In the genomic region with DNA sequence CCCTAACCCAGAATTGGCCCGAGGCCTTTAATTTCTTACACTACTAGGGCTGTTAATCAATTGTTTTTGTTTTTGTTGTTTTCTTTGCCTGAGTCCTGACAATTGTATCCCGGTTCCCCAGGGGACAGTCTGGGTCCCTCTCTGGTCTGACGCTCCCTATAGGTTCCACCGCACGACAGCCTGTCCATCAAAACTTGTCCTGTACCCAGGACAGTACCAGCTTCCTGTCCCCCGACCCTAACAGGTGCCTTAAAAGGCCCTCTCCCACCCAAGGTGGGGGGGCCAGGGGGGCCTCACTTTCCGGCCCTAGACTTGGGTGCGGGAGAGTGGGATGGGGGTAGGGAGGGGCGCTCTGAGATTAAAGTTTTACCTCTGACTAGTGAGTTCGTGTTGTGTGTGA, we compare ENCODE assay signal across 8 mouse cellular contexts. TPM values are rescaled to one million over a fixed set of nuclear protein-coding genes. Genes with fewer than 3 reads are reported as not detected.
DNase-seq lines count a peak whose midpoint lies in the region; ATAC-seq and TF ChIP-seq lines count a peak whose summit lies in the region.

No protein-coding gene starts in this region.

- peaks cover 21% of the 10 kb centered on the region for H3K79me2 ChIP-seq in CH12.LX (replicated peaks; ENCODE audit: control insufficient read depth, extremely low read depth, insufficient read depth, poor library complexity, severe bottlenecking)

- no peak for DNase-seq in heart, adult 9 months (ENCODE audit: low spot score in 2 of 2)
- peak; percentile 58 for DNase-seq in CH12.LX (ENCODE audit: extremely low read depth)
- no peak for DNase-seq in liver, postnatal 0 days
- DNase-seq in left cerebral cortex, postnatal 36 days (ENCODE audit: low spot score in 2 of 2), result no peak
- no peak for DNase-seq in layer of hippocampus, adult 9-11 months
- no peak for DNase-seq in gastrocnemius, postnatal 36 days

- intact Hi-C loops in left cerebral cortex, postnatal 36 days (cut with DNase I), result no loop called here
- intact Hi-C loops in gastrocnemius, postnatal 36 days (cut with DNase I), result no loop called here

- no peak for TF ChIP-seq EP300 in CH12.LX (IDR thresholded peaks at IDR 0.05; ENCODE audit: low read length)
- TF ChIP-seq EP300 in liver, postnatal 0 days (IDR thresholded peaks at IDR 0.05; ENCODE audit: low read depth), result no peak

- H3K36me3 ChIP-seq in heart, embryonic 12.5 days, result peaks cover 25% of the 10 kb centered on the region
- H3K36me3 ChIP-seq in CH12.LX (replicated peaks in 1 of 2; ENCODE audit: control insufficient read depth in 1 of 2, insufficient read depth in 1 of 2, low read length in 1 of 2), result peaks cover 8 to 36% of the 10 kb centered on the region in 2 experiments
- H3K36me3 ChIP-seq in forebrain, embryonic 15.5 days, result no peaks in the 10 kb centered on the region; the same call in 1 of the 2 replicates
- H3K36me3 ChIP-seq in liver, postnatal 0 days (replicated peaks; ENCODE audit: insufficient read depth, low read length), result 0 out of 2 replicates have a peak, but pooled peaks cover 7% of the 10 kb centered on the region

- 46% methylated on average over 10 of the region's 10 CpGs for WGBS in heart, embryonic 12.5 days
- 24% methylated on average over 10 of the region's 10 CpGs for WGBS in forebrain, embryonic 15.5 days
- WGBS in liver, postnatal 0 days (ENCODE audit: insufficient replicate concordance), result 34% methylated on average over 10 of the region's 10 CpGs

- no peaks in the 10 kb centered on the region for H3K27me3 ChIP-seq in heart, embryonic 12.5 days (replicated peaks)
- H3K27me3 ChIP-seq in CH12.LX (replicated peaks), result no peaks in the 10 kb centered on the region
- no peaks in the 10 kb centered on the region for H3K27me3 ChIP-seq in forebrain, embryonic 15.5 days
- H3K27me3 ChIP-seq in liver, postnatal 0 days (ENCODE audit: insufficient read depth, low read length), result no peaks in the 10 kb centered on the region

- ATAC-seq in heart, embryonic 12.5 days (ENCODE audit: insufficient number of reproducible peaks, low FRiP score), result no peak
- no peak for ATAC-seq in forebrain, embryonic 15.5 days (replicated peaks)
- ATAC-seq in liver, postnatal 0 days, result peak; percentile 4

- TF ChIP-seq CTCF in CH12.LX (conservative IDR thresholded peaks at IDR 0.05 in 1 of 2, IDR thresholded peaks at IDR 0.05 in 1 of 2; ENCODE audit: low read depth in 2 of 2, low read length in 2 of 2), result peak; percentile 17 to 50; a peak in 2 of 4 replicates
- TF ChIP-seq CTCF in liver, postnatal 0 days (IDR thresholded peaks at IDR 0.05; ENCODE audit: low read depth), result no peak

- H3K9ac ChIP-seq in heart, embryonic 12.5 days, result peak overlapping the region; percentile 77
- peak overlapping the region; percentile 72 for H3K9ac ChIP-seq in CH12.LX (ENCODE audit: insufficient read depth, low read depth)
- H3K9ac ChIP-seq in forebrain, embryonic 15.5 days (replicated peaks), result peak overlapping the region; percentile 60
- peak overlapping the region; percentile 89 for H3K9ac ChIP-seq in liver, postnatal 0 days (replicated peaks)

- no peaks in the 10 kb centered on the region for H3K9me3 ChIP-seq in heart, embryonic 12.5 days (replicated peaks)
- no peaks in the 10 kb centered on the region for H3K9me3 ChIP-seq in CH12.LX (replicated peaks; ENCODE audit: low read length)
- no peaks in the 10 kb centered on the region for H3K9me3 ChIP-seq in forebrain, embryonic 15.5 days
- H3K9me3 ChIP-seq in liver, postnatal 0 days (ENCODE audit: low read length), result no peaks in the 10 kb centered on the region

- H3K4me1 ChIP-seq in heart, embryonic 12.5 days (replicated peaks), result peaks cover 70% of the 10 kb centered on the region
- H3K4me1 ChIP-seq in CH12.LX (ENCODE audit: control insufficient read depth in 1 of 2, insufficient read depth in 2 of 2), result peaks cover 18 to 63% of the 10 kb centered on the region in 2 experiments
- H3K4me1 ChIP-seq in forebrain, embryonic 15.5 days, result peaks cover 63% of the 10 kb centered on the region
- H3K4me1 ChIP-seq in liver, postnatal 0 days (ENCODE audit: insufficient read depth), result peaks cover 61% of the 10 kb centered on the region

- in situ Hi-C loops in CH12.LX (cut with MboI; ENCODE audit: low pct_ligation_motif_present, low pct_unique_long_range_greater_than_20kb, low sequenced_read_pairs), result loop anchor here (10.0 kb wide), 1 partner anchor 100 kb away; no protein-coding TSS in a partner anchor

- H3K4me2 ChIP-seq in heart, embryonic 12.5 days, result peak overlapping the region; percentile 82
- peak overlapping the region; percentile 48 for H3K4me2 ChIP-seq in CH12.LX (ENCODE audit: insufficient read depth, low read depth, poor library complexity, severe bottlenecking)
- H3K4me2 ChIP-seq in forebrain, embryonic 15.5 days (replicated peaks), result peak overlapping the region; percentile 77
- H3K4me2 ChIP-seq in liver, postnatal 0 days (ENCODE audit: low read depth, low read length), result peak overlapping the region; percentile 100

- H3K4me3 ChIP-seq in heart, embryonic 12.5 days, result peak overlapping the region; percentile 52
- peak overlapping the region; percentile 66 to 72 (median 67) for H3K4me3 ChIP-seq in CH12.LX (replicated peaks in 1 of 3; ENCODE audit: low read depth in 2 of 3, low read length in 2 of 3, poor library complexity in 1 of 3)
- H3K4me3 ChIP-seq in forebrain, embryonic 15.5 days, result peak overlapping the region; percentile 48
- H3K4me3 ChIP-seq in liver, postnatal 0 days (ENCODE audit: low read depth, low read length), result peak overlapping the region; percentile 82

- no peak; the same call in 1 of the 2 replicates for TF ChIP-seq RAD21 in CH12.LX (IDR thresholded peaks at IDR 0.05; ENCODE audit: low read depth, low read length)

- TF ChIP-seq POLR2A in CH12.LX (IDR thresholded peaks at IDR 0.05; ENCODE audit: low read depth, low read length), result no peak

- dilution Hi-C loops in CH12.LX (cut with MboI; ENCODE audit: extremely low pct_ligation_motif_present, extremely low pct_unique_long_range_greater_than_20kb, low sequenced_read_pairs), result no loop called here

- peak overlapping the region; percentile 97 for H3K27ac ChIP-seq in heart, embryonic 12.5 days (ENCODE audit: poor library complexity, severe bottlenecking)
- peak overlapping the region; percentile 91 for H3K27ac ChIP-seq in CH12.LX (ENCODE audit: insufficient read depth, low read depth)
- H3K27ac ChIP-seq in forebrain, embryonic 15.5 days (replicated peaks), result peak overlapping the region; percentile 86
- H3K27ac ChIP-seq in liver, postnatal 0 days (ENCODE audit: low read depth), result peak overlapping the region; percentile 100

TF ChIP-seq in CH12.LX, 34 proteins besides CTCF, POLR2A, EP300 and RAD21:
- TF ChIP-seq NELFE (IDR thresholded peaks at IDR 0.05; ENCODE audit: low read depth, low read length) (no peak), UBTF (IDR thresholded peaks at IDR 0.05; ENCODE audit: low read depth, low read length) (0 out of 2 replicates have a peak, but pooled peaks have one; percentile 17)

RNA-seq across cellular contexts. Expression of a gene that starts 1.9 kb away (rescaled TPM):
- polyA plus RNA-seq in heart, embryonic 12.5 days (2016; fragmentation: Nextera tagmentation; extraction: Ambion mirVana), result 23.3 and 27.0 TPM in 2 replicates
- total RNA-seq in CH12.LX (2012; rRNA removed) (35.9 and 41.6 TPM in 2 replicates), CH12.LX (2014; rRNA removed) (14.8 and 15.3 TPM in 2 replicates)
- 20.7 and 22.2 TPM in 2 replicates for polyA plus RNA-seq in CH12.LX (2012; ENCODE audit: insufficient read length, low read depth)
- polyA plus RNA-seq in forebrain, embryonic 15.5 days (2015; fragmentation: Nextera tagmentation; extraction: Ambion mirVana), result 32.1 and 35.3 TPM in 2 replicates
- polyA plus RNA-seq in liver, postnatal 0 days (2015; fragmentation: Nextera tagmentation; extraction: Ambion mirVana), result 25.6 and 27.9 TPM in 2 replicates
- 10 to 100 TPM; 26.8 TPM for total RNA-seq in left cerebral cortex, postnatal 36 days (2021)
- 10 to 100 TPM; 14.9 to 18.7 TPM for total RNA-seq in gastrocnemius, postnatal 36 days (2021)

RNA-seq across cellular contexts. Expression of a gene that starts 6.2 kb away (rescaled TPM):
- polyA plus RNA-seq in heart, embryonic 12.5 days (2016; fragmentation: Nextera tagmentation; extraction: Ambion mirVana), result 60.0 and 61.2 TPM in 2 replicates
- total RNA-seq in CH12.LX (2012; rRNA removed) (32.4 and 40.5 TPM in 2 replicates), CH12.LX (2014; rRNA removed) (31.9 and 35.5 TPM in 2 replicates)
- 38.5 and 41.9 TPM in 2 replicates for polyA plus RNA-seq in CH12.LX (2012; ENCODE audit: insufficient read length, low read depth)
- 119 and 120 TPM in 2 replicates for polyA plus RNA-seq in forebrain, embryonic 15.5 days (2015; fragmentation: Nextera tagmentation; extraction: Ambion mirVana)
- 28.2 and 30.5 TPM in 2 replicates for polyA plus RNA-seq in liver, postnatal 0 days (2015; fragmentation: Nextera tagmentation; extraction: Ambion mirVana)
- 10 to 100 TPM; 71.9 to 75.6 TPM for total RNA-seq in left cerebral cortex, postnatal 36 days (2021)
- 10 to 100 TPM; 42.4 to 53.4 TPM for total RNA-seq in gastrocnemius, postnatal 36 days (2021)

RNA-seq across cellular contexts. Expression of a gene that starts 6.2 kb away (rescaled TPM):
- polyA plus RNA-seq in heart, embryonic 12.5 days (2016; fragmentation: Nextera tagmentation; extraction: Ambion mirVana), result 105 and 108 TPM in 2 replicates
- total RNA-seq in CH12.LX (2012; rRNA removed) (21.7 and 24.2 TPM in 2 replicates), CH12.LX (2014; rRNA removed) (8.5 and 9.5 TPM in 2 replicates)
- polyA plus RNA-seq in CH12.LX (2012; ENCODE audit: insufficient read length, low read depth), result 23.3 and 23.4 TPM in 2 replicates
- polyA plus RNA-seq in forebrain, embryonic 15.5 days (2015; fragmentation: Nextera tagmentation; extraction: Ambion mirVana), result 118 and 120 TPM in 2 replicates
- 36.9 and 38.6 TPM in 2 replicates for polyA plus RNA-seq in liver, postnatal 0 days (2015; fragmentation: Nextera tagmentation; extraction: Ambion mirVana)
- 10 to 100 TPM; 67.7 to 73.6 TPM for total RNA-seq in left cerebral cortex, postnatal 36 days (2021)
- total RNA-seq in gastrocnemius, postnatal 36 days (2021), result 100 to 1,000 TPM; 111 to 122 TPM

RNA-seq across cellular contexts. Expression of a gene that starts 14.6 kb away (rescaled TPM):
- 308 and 321 TPM in 2 replicates for polyA plus RNA-seq in heart, embryonic 12.5 days (2016; fragmentation: Nextera tagmentation; extraction: Ambion mirVana)
- total RNA-seq in CH12.LX (2012; rRNA removed), result 11.5 and 16.8 TPM in 2 replicates
- total RNA-seq in CH12.LX (2014; rRNA removed), result 5.7 and 7.8 TPM in 2 replicates
- polyA plus RNA-seq in CH12.LX (2012; ENCODE audit: insufficient read length, low read depth), result 15.5 and 21.0 TPM in 2 replicates
- polyA plus RNA-seq in forebrain, embryonic 15.5 days (2015; fragmentation: Nextera tagmentation; extraction: Ambion mirVana), result 583 and 618 TPM in 2 replicates
- 43.5 and 49.8 TPM in 2 replicates for polyA plus RNA-seq in liver, postnatal 0 days (2015; fragmentation: Nextera tagmentation; extraction: Ambion mirVana)
- 100 to 1,000 TPM; 284 to 285 TPM for total RNA-seq in left cerebral cortex, postnatal 36 days (2021)
- 100 to 1,000 TPM; 129 to 153 TPM for total RNA-seq in gastrocnemius, postnatal 36 days (2021)

RNA-seq across cellular contexts. Expression of a gene that starts 37.5 kb away (rescaled TPM):
- 76.8 and 81.2 TPM in 2 replicates for polyA plus RNA-seq in heart, embryonic 12.5 days (2016; fragmentation: Nextera tagmentation; extraction: Ambion mirVana)
- 56.7 and 57.6 TPM in 2 replicates for total RNA-seq in CH12.LX (2012; rRNA removed)
- 18.4 and 20.8 TPM in 2 replicates for total RNA-seq in CH12.LX (2014; rRNA removed)
- polyA plus RNA-seq in CH12.LX (2012; ENCODE audit: insufficient read length, low read depth), result 67.4 and 75.4 TPM in 2 replicates
- 164 and 166 TPM in 2 replicates for polyA plus RNA-seq in forebrain, embryonic 15.5 days (2015; fragmentation: Nextera tagmentation; extraction: Ambion mirVana)
- 35.6 and 37.7 TPM in 2 replicates for polyA plus RNA-seq in liver, postnatal 0 days (2015; fragmentation: Nextera tagmentation; extraction: Ambion mirVana)
- 10 to 100 TPM; 91.7 to 98.1 TPM for total RNA-seq in left cerebral cortex, postnatal 36 days (2021)
- total RNA-seq in gastrocnemius, postnatal 36 days (2021), result 10 to 100 TPM; 54.0 to 57.5 TPM

Comparison
In these comparisons a context has a peak if more than half of its experiments do, and no peak if none do; other contexts are left out.
1. H3K4me2 ChIP-seq: peak in every context shown above with its lines; median percentile 100 in liver, postnatal 0 days; 82 in heart, embryonic 12.5 days; 77 in forebrain, embryonic 15.5 days; 48 in CH12.LX.